ENCODE assay signal across 9 mouse cellular contexts in the genomic region with DNA sequence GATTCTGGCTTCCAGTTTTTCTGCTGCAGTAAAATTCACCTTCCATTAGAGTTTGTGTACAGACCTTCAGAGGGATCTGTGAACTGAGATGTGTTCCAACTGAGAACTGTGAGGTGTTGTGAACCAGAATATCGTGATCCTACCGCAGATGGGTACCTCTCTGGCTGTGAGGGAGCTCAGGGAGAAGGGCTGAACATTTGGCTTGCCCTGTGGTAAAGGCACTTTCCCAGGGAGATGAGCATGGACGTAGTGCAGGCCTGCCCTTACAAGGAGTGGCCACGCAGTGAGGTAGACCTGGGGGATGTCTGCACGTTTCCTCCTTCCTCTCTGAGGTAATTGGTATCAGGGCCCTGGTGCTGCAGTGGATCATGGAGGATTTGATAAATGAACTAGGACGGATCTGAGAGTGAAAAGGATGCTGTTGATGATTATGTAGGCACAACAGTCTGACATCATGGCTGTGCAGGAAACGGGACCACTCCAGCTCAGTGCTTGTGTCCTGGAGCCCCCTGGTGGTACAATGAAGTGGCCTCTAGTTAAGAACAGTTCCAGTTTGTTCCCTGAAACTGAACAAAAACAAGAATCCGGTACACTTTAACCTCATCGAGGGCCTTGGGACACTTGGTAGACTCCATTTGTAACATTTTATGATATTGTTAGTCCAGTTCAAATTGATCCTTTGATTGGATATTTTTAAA. TPM values are rescaled to one million over a fixed set of nuclear protein-coding genes. Genes with fewer than 3 reads are reported as not detected.
DNase-seq lines count a peak whose midpoint lies in the region; ATAC-seq and TF ChIP-seq lines count a peak whose summit lies in the region.
"Had no signal": no experiment of that assay in that cellular context is flagged by ENCODE, and none has a peak within 500 bp of the region (broad histone marks: within the 10 kb centered on the region; RNA-seq: fewer than 3 reads in every experiment).

No protein-coding gene starts in this region.

- no peaks in the 10 kb centered on the region for H3K9me3 ChIP-seq in ES-E14 (ENCODE audit: control insufficient read depth, insufficient read depth, low read depth, low read length)
- no peaks in the 10 kb centered on the region for H3K9me3 ChIP-seq in liver, embryonic 14.5 days (ENCODE audit: control insufficient read depth, low read length)
- no peaks in the 10 kb centered on the region for H3K9me3 ChIP-seq in neural tube, embryonic 14.5 days (ENCODE audit: control insufficient read depth, low read length)
- H3K9me3 ChIP-seq: embryonic facial prominence, embryonic 12.5 days had no signal

- no peak for ATAC-seq in liver, embryonic 14.5 days (ENCODE audit: insufficient read depth)
- ATAC-seq in neural tube, embryonic 14.5 days (ENCODE audit: low read depth): peak; percentile 67; the same call in 1 of the 2 replicates

- H3K36me3 ChIP-seq in ES-E14 (ENCODE audit: control insufficient read depth, insufficient read depth, low read length, poor library complexity, severe bottlenecking): no peaks in the 10 kb centered on the region
- H3K36me3 ChIP-seq in liver, embryonic 14.5 days (replicated peaks; ENCODE audit: control insufficient read depth, insufficient read depth, low read depth): no peaks in the 10 kb centered on the region
- H3K36me3 ChIP-seq in neural tube, embryonic 14.5 days (ENCODE audit: control insufficient read depth, insufficient read depth, low read length): peaks cover 18% of the 10 kb centered on the region
- H3K36me3 ChIP-seq: embryonic facial prominence, embryonic 12.5 days had no signal

- peaks cover 0 to 12% of the 10 kb centered on the region in 2 experiments; a peak in 1 of 4 replicates for H3K4me1 ChIP-seq in ES-E14 (ENCODE audit: control insufficient read depth in 2 of 2, insufficient read depth in 2 of 2, low read length in 2 of 2, poor library complexity in 1 of 2)
- H3K4me1 ChIP-seq in liver, embryonic 14.5 days (replicated peaks; ENCODE audit: control insufficient read depth in 2 of 2, insufficient read depth in 2 of 2, low read length in 1 of 2): no peaks in the 10 kb centered on the region
- H3K4me1 ChIP-seq in neural tube, embryonic 14.5 days (ENCODE audit: control insufficient read depth, insufficient read depth, low read length): no peaks in the 10 kb centered on the region

- no peak overlapping the region for H3K4me2 ChIP-seq in liver, embryonic 14.5 days (ENCODE audit: low read depth)
- no peak overlapping the region for H3K4me2 ChIP-seq in neural tube, embryonic 14.5 days (ENCODE audit: low read depth, low read length)
- H3K4me2 ChIP-seq: embryonic facial prominence, embryonic 12.5 days had no signal

- intact Hi-C loops in heart, postnatal 14 days (cut with DNase I): loop anchor here (1.0 kb wide), 1 partner anchor 33 kb away; no protein-coding TSS in a partner anchor

- TF ChIP-seq EP300 in liver, embryonic 14.5 days (IDR thresholded peaks at IDR 0.05; ENCODE audit: low read depth): no peak

- H3K27ac ChIP-seq in ES-E14 (ENCODE audit: insufficient read depth, low read depth, low read length, poor library complexity, severe bottlenecking): no peak overlapping the region
- H3K27ac ChIP-seq in liver, embryonic 14.5 days: no peak overlapping the region
- H3K27ac ChIP-seq in neural tube, embryonic 14.5 days (ENCODE audit: low read depth, low read length): no peak overlapping the region
- H3K27ac ChIP-seq: embryonic facial prominence, embryonic 12.5 days had no signal

- 49% methylated on average over 9 of the region's 9 CpGs for WGBS in liver, embryonic 14.5 days (ENCODE audit: insufficient replicate concordance)
- 67% methylated on average over 9 of the region's 9 CpGs for WGBS in neural tube, embryonic 14.5 days

- H3K4me3 ChIP-seq in ES-E14 (ENCODE audit: insufficient read depth in 1 of 2, low read depth in 1 of 2, low read length in 2 of 2, poor library complexity in 1 of 2, severe bottlenecking in 1 of 2): no peak overlapping the region
- no peak overlapping the region for H3K4me3 ChIP-seq in liver, embryonic 14.5 days (ENCODE audit: insufficient read depth in 1 of 2, low read depth in 2 of 2, low read length in 2 of 2)
- no peak overlapping the region for H3K4me3 ChIP-seq in neural tube, embryonic 14.5 days (ENCODE audit: low read depth, low read length)
- H3K4me3 ChIP-seq: embryonic facial prominence, embryonic 12.5 days had no signal

- H3K27me3 ChIP-seq in liver, embryonic 14.5 days (ENCODE audit: control insufficient read depth, insufficient read depth, low read length): no peaks in the 10 kb centered on the region
- no peaks in the 10 kb centered on the region for H3K27me3 ChIP-seq in neural tube, embryonic 14.5 days (ENCODE audit: control insufficient read depth, insufficient read depth, low read length)
- H3K27me3 ChIP-seq: embryonic facial prominence, embryonic 12.5 days had no signal

- DNase-seq in layer of hippocampus, adult 11-12 months (ENCODE audit: low spot score): peak; percentile 80
- DNase-seq in layer of hippocampus, adult 9-10 months (ENCODE audit: low spot score): no peak
- no peak for DNase-seq in ES-E14 (ENCODE audit: low read depth, low spot score)
- peak; percentile 81 to 87 for DNase-seq in cerebellum, postnatal 10 days
- peak; percentile 63 to 79 for DNase-seq in heart, postnatal 14 days
- no peak for DNase-seq in liver, embryonic 14.5 days (ENCODE audit: low read depth in 3 of 3, low spot score in 3 of 3)
- DNase-seq in yolk sac, embryonic 10.5 days (ENCODE audit: low spot score): no peak

- H3K9ac ChIP-seq in ES-E14 (ENCODE audit: insufficient read depth, low read depth, low read length, poor library complexity, severe bottlenecking): no peak overlapping the region
- no peak overlapping the region for H3K9ac ChIP-seq in liver, embryonic 14.5 days (replicated peaks)
- H3K9ac ChIP-seq in neural tube, embryonic 14.5 days (replicated peaks; ENCODE audit: low read depth, low read length): no peak overlapping the region
- H3K9ac ChIP-seq: embryonic facial prominence, embryonic 12.5 days had no signal

- peak; percentile 77 for TF ChIP-seq CTCF in liver, embryonic 14.5 days (IDR thresholded peaks at IDR 0.05; ENCODE audit: low read depth)

- in situ Hi-C loops in ES-E14 (cut with MboI; ENCODE audit: low sequenced_read_pairs in 2 of 2, unreplicated experiment in 2 of 2): no loop called here

TF ChIP-seq in ES-E14, 5 proteins besides CTCF, POLR2A, EP300 and RAD21:
- TF ChIP-seq ZC3H11A (IDR thresholded peaks at IDR 0.05; ENCODE audit: borderline replicate concordance, low read depth, low read length): peak; percentile 50; the same call in 1 of the 2 replicates
- TF ChIP-seq MAFK (IDR thresholded peaks at IDR 0.05; ENCODE audit: insufficient read depth, low read depth, low read length): no peak
- TF ChIP-seq HCFC1 (IDR thresholded peaks at IDR 0.05; ENCODE audit: borderline replicate concordance, insufficient read depth, low read length): no peak
- no peak for TF ChIP-seq ZNF384 (IDR thresholded peaks at IDR 0.05; ENCODE audit: low read depth, low read length)
TF ChIP-seq in ES-E14: peak in this region for 1.

RNA-seq across cellular contexts. Expression of gene Ncbp3, which starts 8.3 kb away (rescaled TPM):
- 9.6 and 10.4 TPM in 2 replicates for total RNA-seq in ES-E14 (2012; rRNA removed)
- total RNA-seq in heart, postnatal 14 days (2021): 1 to 10 TPM; 7.6 to 7.8 TPM
- 1.6 and 2.4 TPM in 2 replicates for polyA plus RNA-seq in liver, embryonic 14.5 days (2012; rRNA removed)
- 3.1 TPM in 2 replicates for polyA plus RNA-seq in liver, embryonic 14.5 days (2014; fragmentation: Nextera tagmentation; extraction: Ambion mirVana)
- 9.6 and 11.4 TPM in 2 replicates for polyA plus RNA-seq in neural tube, embryonic 14.5 days (2014; fragmentation: Nextera tagmentation; extraction: Ambion mirVana)

RNA-seq across cellular contexts. Expression of gene Camkk1, which starts 20.4 kb away (rescaled TPM):
- 4.3 and 4.5 TPM in 2 replicates for total RNA-seq in ES-E14 (2012; rRNA removed)
- total RNA-seq in heart, postnatal 14 days (2021): 1 to 10 TPM; 1.4 to 1.8 TPM
- polyA plus RNA-seq in liver, embryonic 14.5 days (2012; rRNA removed): 0.49 and 0.69 TPM in 2 replicates
- polyA plus RNA-seq in liver, embryonic 14.5 days (2014; fragmentation: Nextera tagmentation; extraction: Ambion mirVana): 0.19 and 0.36 TPM in 2 replicates
- polyA plus RNA-seq in neural tube, embryonic 14.5 days (2014; fragmentation: Nextera tagmentation; extraction: Ambion mirVana): 14.0 and 20.4 TPM in 2 replicates

RNA-seq across cellular contexts. Expression of gene P2rx1, which starts 40.3 kb away (rescaled TPM):
- 0.36 and 0.69 TPM in 2 replicates for total RNA-seq in ES-E14 (2012; rRNA removed)
- 1 to 10 TPM in 1 of 2 experiments, under 1 TPM in 1; 0.60 to 1.0 TPM for total RNA-seq in heart, postnatal 14 days (2021)
- polyA plus RNA-seq in liver, embryonic 14.5 days (2012; rRNA removed): 4.6 and 5.3 TPM in 2 replicates
- polyA plus RNA-seq in liver, embryonic 14.5 days (2014; fragmentation: Nextera tagmentation; extraction: Ambion mirVana): 6.8 and 9.0 TPM in 2 replicates
- polyA plus RNA-seq in neural tube, embryonic 14.5 days (2014; fragmentation: Nextera tagmentation; extraction: Ambion mirVana): 0.29 and 0.75 TPM in 2 replicates

RNA-seq across cellular contexts. Expression of gene Itgae, which starts 51.1 kb away (rescaled TPM):
- total RNA-seq in ES-E14 (2012; rRNA removed): 0.45 and 0.85 TPM in 2 replicates
- total RNA-seq in heart, postnatal 14 days (2021): under 1 TPM in 1 of 2 experiments, not detected in 1; 0.20 TPM
- polyA plus RNA-seq in liver, embryonic 14.5 days (2012; rRNA removed): 0.02 and 0.03 TPM in 2 replicates
- 0.03 and 0.06 TPM in 2 replicates for polyA plus RNA-seq in liver, embryonic 14.5 days (2014; fragmentation: Nextera tagmentation; extraction: Ambion mirVana)
- 0.16 and 0.26 TPM in 2 replicates for polyA plus RNA-seq in neural tube, embryonic 14.5 days (2014; fragmentation: Nextera tagmentation; extraction: Ambion mirVana)

Comparison
In these comparisons a context has a peak if more than half of its experiments do, and no peak if none do; other contexts are left out.
1. DNase-seq: peak in layer of hippocampus, adult 11-12 months (single experiment), cerebellum, postnatal 10 days (2 of 2) and heart, postnatal 14 days (2 of 2); none in layer of hippocampus, adult 9-10 months (single experiment), ES-E14 (single experiment), liver, embryonic 14.5 days (0 of 3) and yolk sac, embryonic 10.5 days (single experiment).